Mouse (Mus musculus) erythroblast, adult 5-6 weeks (primary cell): ENCODE data around the gene Gm20388. TPM values are rescaled to one million over a fixed set of nuclear protein-coding genes. Genes with fewer than 3 reads are reported as not detected.

Experiments used
- ATAC-seq: replicated peaks from 2 replicates; pipeline ENCODE4 v1.8.0; 2016; ENCODE audit warnings: moderate number of reproducible peaks, mild to moderate bottlenecking, moderate TSS enrichment, inconsistent platforms; ENCODE audit not compliant: poor library complexity, low FRiP score, severe bottlenecking
- total RNA-seq, 2 experiments: library from RNA; stranded (forward) in 1 of 2; stranded (reverse) in 1 of 2; fragments of 150-400 nt in 1 of 2; fragments of 200-764, 138-1000 nt in 1 of 2; gene quantifications; 2 replicates each; pipeline versions ENCODE4 v1.2.3 to v1.2.4; 2015 to 2017; ENCODE audit warnings: low replicate concordance in 2 of 2

Gm20388 gene
- total RNA-seq, 2 experiments from 2014 or later: 2.9 to 7.8 TPM

GRCm38 (mm10) chr8:122830349-122831061 lies 2919.9 kb downstream of the Gm20388 start:
- ATAC-seq: peak; percentile 78

- no peak for ATAC-seq
These were observed 2923.8 kb downstream of the Gm20388 start for GRCm38 (mm10) chr8:122834416-122834815.

DNA sequence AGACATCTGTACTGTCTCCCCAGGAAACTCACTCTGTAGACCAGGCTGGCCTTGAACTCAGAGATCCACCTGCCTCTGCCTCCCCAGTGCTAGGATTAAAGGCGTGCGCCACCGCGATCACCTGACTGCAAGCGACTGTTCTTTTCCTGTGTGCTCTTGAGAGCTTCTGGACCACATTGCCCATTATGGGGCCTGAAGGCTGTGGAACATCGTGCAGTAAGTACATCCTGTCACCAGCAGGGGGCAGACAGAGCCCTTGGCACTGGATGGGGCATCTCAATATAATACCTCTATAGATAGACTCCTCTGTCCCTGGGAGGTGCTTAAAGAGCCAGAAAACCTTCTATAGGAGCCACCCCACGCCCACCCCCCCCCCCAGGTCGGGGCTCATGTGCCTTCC lies 2924.3 kb downstream of the Gm20388 start:
- peak; percentile 68 for ATAC-seq

DNA sequence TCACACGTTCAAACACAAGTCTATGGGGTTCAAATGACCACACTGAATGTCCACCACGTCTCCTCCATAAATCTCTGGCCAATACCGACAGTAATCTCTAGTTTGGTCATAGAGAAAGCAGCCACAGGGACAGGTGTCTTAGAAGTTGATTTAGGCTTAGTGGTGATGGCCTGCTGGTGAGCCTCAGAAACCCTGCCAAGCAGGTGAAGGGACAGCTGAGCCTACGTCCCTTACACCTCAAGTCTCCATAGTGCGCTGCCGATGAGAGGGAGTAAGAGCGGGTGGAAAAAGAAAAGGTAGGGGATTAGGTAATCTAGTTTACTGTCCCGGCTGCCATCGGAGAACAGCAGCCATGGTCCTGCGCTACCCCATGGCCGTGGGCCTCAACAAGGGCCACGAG lies 2925.6 kb downstream of the Gm20388 start:
- no peak for ATAC-seq

- no peak for ATAC-seq
These were observed 2926.1 kb downstream of the Gm20388 start for GRCm38 (mm10) chr8:122836696-122837095.

- ATAC-seq: no peak
These were observed 2933.5 kb downstream of the Gm20388 start for GRCm38 (mm10) chr8:122844161-122844560.

DNA sequence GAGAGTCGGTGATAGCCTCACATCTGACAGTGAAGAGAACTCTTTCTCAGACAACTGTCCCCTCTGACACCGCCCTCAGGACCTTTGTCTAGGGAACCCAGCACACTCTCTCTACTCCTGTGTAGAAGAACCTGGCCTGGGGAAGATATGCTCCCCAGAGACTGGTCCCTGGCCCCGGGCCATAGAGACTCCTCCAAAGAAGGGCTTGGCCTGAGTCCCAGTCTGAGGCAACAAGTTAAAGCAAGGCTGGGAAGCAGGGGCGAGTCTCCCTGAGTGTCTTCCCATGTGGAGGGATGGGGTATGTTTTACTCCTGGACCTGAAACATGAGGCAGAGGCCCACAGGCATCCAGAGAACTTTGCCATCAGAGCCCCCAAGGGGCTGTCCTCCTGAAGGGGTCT lies 2935.0 kb downstream of the Gm20388 start:
- no peak for ATAC-seq

DNA sequence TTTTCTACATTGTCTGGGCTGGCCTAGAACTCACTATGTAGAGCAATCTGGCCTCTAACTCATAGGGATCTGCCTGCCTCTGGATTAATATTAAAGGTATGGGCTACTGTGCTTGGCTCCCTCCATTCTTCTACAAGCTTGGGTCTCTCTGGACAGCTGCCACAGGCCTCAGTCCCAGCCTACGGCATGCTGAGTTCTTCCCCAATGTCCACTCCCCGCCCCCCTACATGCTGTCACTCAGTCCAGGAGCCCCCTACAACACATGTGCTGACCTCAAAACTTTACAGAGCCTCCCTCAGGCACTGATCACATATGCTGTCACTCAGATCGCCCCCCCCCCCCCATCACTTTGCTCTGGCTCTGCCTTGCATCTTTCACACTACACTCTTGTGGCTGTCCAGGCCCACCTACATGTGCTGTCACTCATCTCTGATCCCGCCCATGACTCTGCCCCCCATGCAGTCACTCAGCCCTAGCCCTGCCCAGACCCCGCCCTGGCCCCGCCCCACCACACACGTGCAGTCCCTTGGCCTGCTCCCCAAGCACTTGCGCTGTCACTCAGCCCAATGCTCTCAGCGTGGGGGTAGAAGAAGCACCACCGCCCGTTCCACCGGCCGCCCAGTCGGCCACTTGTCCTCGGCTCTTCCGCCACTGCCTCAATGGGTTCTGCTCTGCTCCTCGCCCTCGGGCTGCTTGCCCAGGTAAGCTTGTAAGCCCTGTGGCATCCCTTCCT lies 2937.4 kb downstream of the Gm20388 start, which contains the start of gene Cdh15:
Cdh15 (plus strand) TSS at position 138 of the 733 bp plus-strand sequence.
- ATAC-seq: 0 out of 2 replicates have a peak, but pooled peaks have one; percentile 18

DNA sequence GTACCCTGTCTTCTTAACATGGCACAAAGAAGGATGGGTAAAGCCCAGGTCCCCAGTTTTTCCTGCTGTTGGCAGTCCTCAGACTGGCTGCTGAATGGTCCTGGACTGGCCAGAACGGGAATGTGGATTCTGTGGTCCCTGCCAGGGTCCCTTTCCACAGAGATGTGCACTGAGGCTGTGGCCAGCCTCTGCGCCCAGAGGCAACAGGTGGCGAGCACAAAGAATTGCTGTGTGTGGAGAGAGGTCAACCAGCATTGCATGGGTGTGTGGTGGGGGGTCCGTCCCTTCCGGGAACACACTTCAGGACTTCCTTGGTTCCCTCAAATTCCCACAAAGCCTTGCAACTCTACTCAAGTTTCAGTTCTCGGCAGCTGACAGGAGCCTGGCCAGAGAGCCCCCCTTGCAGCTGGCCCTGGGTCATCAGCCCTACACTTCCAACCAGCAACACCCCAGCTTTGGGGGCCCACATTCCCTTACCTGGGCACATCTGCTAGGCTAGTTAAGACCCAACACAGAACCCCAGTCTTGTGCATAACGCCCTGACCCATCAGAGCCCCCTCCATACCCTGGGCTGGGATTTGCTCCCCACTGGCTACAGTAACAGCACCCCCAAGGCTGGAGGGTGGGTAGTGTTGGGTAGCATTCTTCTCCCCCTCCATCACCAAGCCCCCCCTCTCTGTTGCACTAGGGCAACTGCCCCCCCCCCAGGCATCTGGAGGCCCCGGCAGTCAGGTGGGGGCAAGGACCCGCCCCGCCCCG lies 2938.7 kb downstream of the Gm20388 start:
- no peak for ATAC-seq

DNA sequence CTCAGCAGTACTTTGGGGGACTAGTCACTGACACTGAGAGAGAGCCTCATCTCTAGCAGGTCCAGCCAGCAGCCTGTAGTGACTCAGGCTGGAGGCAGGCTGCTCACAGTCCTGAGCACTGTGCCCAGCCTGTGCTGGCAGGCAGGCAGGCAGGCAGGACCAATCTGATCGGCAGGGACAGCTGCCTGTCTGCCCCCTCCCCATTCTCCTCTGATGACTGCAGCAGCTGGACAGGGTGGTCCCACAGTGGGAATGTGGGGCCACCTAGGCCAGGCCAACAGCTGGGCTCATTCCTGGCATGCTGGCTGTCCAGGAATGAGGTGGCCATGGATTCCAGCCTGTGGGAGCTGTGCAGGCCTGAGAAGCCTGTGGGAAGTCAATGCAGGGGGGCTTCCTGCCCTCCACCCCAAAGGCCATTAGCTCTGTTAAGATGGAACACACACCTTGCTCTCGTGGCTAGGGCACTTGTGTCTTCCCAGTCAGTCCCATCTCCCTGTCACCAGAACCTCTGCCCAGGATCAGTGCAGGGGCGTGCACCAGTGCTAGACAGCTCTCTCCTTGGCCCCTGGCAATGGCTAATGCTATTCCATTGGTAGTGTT lies 2940.1 kb downstream of the Gm20388 start:
- ATAC-seq: no peak

DNA sequence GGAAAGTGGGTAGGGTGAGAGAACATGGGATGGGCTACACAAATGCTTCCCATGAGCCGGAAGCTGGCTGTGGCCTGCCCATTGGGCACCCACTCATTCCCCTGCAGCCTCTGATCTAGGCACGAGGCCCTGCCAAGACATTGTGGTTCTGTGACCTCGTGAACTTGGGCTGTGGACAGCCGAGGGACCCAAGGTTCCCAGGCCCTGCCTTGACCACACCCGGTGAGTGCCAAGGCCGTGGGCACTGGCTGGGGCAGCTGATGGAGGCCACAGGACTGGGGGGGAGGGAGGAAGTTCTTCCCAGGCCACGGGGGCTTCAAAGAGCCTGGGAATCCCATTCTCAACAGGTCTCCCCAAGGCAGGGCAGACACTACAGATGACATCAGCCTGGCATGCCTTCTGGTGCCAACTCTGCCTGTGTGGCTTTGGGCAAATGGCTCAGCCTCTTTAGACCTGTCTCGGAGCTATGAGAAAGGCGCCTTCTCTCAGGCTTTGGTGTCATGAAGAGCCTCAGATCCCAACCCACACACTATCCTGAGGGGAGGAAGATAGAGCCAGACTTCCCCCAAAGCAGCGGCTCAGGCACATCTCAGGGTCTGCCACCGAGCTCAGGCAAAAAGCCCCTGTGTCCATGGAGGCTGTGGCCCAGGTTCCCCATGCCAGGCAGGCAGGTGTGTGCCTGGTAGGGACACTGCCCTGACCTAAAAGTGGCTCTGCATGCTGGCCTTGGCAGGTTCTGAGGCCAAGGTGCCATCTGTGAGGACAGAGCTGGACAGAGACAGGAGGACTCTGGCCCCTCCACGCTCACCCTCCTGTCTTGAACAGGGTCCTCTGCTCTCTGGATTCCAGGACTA lies 2941.3 kb downstream of the Gm20388 start:
- no peak for ATAC-seq

GRCm38 (mm10) chr8:122852546-122852905 lies 2941.9 kb downstream of the Gm20388 start:
- ATAC-seq: no peak

- ATAC-seq: no peak
These were observed 2942.7 kb downstream of the Gm20388 start for GRCm38 (mm10) chr8:122853340-122853771.

- ATAC-seq: no peak
These were observed 2943.7 kb downstream of the Gm20388 start for GRCm38 (mm10) chr8:122854388-122854787.

DNA sequence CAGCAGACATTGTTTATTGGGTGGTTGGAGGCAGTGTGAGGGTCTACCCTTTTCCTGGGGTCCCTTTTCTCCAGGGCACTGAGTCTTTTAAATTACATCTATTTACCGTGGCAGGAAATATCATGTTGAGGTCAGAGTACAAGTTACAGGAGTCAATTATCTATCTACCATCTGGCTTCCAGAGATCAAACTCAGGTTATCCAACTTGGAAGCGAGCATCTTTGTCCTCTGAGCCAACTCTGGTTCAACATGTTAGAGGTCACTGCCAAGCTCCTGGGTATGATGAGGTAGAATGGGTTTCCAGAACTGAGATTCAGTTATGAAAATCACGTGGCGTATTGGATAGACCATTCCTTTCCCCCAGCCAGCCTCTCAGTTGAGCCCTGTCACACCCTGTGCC lies 2944.5 kb downstream of the Gm20388 start:
- no peak for ATAC-seq

- no peak for ATAC-seq
These were observed 2945.6 kb downstream of the Gm20388 start for GRCm38 (mm10) chr8:122856288-122856687.

GRCm38 (mm10) chr8:122859843-122860242 lies 2949.2 kb downstream of the Gm20388 start:
- ATAC-seq: no peak

GRCm38 (mm10) chr8:122864719-122865129 lies 2954.1 kb downstream of the Gm20388 start:
- no peak for ATAC-seq

DNA sequence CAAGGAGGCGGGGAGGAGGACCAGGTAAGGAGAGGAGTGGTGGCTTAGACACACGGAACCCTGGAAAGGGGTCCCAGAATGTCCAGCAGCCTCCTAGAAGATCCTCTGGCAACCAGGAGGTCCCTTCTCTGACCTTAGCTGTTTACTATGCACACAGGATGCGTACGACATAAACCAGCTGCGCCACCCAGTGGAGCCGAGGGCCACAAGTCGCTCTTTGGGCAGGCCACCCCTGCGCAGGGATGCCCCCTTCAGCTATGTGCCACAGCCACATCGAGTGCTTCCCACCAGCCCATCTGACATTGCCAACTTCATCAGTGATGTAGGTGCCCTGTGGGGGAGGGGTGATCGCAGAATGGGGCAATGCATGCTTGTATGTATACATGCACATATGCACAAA lies 2954.8 kb downstream of the Gm20388 start:
- no peak for ATAC-seq
